In the genomic region with DNA sequence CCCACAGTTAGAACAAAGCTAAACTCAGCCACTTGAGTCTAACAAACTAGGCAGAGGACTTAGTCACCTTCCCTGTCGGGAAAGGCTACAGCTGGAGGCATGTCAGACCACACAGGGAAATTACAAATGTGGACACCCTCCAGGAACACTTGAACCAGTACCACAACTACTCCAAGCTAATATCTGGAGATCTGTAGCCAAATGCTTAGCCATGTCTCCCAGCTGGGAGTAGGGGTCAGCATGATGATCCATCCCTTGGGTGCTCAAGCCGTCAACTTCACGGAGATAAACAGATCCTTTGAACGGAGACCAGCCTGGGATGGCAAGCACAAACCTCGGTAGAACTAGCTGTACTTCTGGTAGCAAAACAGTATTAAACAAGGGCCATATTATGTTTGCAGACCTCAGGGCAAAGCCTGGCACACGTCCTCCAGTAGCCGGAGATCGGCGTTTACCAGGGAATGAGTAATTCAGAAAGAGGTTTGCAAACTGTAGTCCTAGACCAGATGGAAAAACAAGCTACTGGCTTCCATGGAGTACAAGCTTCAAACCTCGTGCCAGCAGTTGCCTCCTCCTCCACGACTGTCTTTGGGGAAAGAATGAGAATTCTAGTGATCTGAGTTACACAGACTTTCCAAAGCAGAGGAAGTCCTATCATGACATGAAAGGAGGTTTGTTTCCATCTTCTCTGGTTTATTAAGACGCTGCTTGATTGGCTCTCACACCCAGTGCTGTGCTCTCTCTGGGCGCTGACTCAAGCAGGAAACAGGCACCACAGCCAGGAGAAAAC, we compare ENCODE assay signal across 9 mouse cellular contexts. TPM values are rescaled to one million over a fixed set of nuclear protein-coding genes. Genes with fewer than 3 reads are reported as not detected.
DNase-seq lines count a peak whose midpoint lies in the region; ATAC-seq and TF ChIP-seq lines count a peak whose summit lies in the region.
"Had no signal": no experiment of that assay in that cellular context is flagged by ENCODE, and none has a peak within 500 bp of the region (broad histone marks: within the 10 kb centered on the region; RNA-seq: fewer than 3 reads in every experiment).

No protein-coding gene starts in this region.

- no peak overlapping the region for H3K4me3 ChIP-seq in layer of hippocampus, adult 2 months

- ATAC-seq in monocyte, adult 5-6 weeks (replicated peaks; ENCODE audit: insufficient number of reproducible peaks, low FRiP score, low TSS enrichment, poor library complexity, severe bottlenecking) = no peak

- TF ChIP-seq CTCF in layer of hippocampus, adult 2 months (conservative IDR thresholded peaks at IDR 0.05) = no peak

- H3K27ac ChIP-seq in layer of hippocampus, adult 2 months = peak overlapping the region; percentile 46; the same call in 1 of the 2 replicates

- peak; percentile 7 for DNase-seq in adrenal gland, postnatal 10 days
- no peak for DNase-seq in adrenal gland, postnatal 25 days
- peak; percentile 70 for DNase-seq in 3134 (ENCODE audit: extremely low read depth, insufficient read length, low spot score)
- peak; percentile 73 for DNase-seq in gastrocnemius, postnatal 25 days
- peak; percentile 42 to 67 for DNase-seq in layer of hippocampus, adult 2 months (ENCODE audit: low spot score in 2 of 2)
- DNase-seq in right cerebral cortex, postnatal 14 days = peak; percentile 4
- no peak for DNase-seq in adrenal gland, adult 18-20 months (ENCODE audit: low spot score in 2 of 2)

RNA-seq across cellular contexts. Expression of a gene that starts 26.4 kb away (rescaled TPM):
- total RNA-seq in adrenal gland, postnatal 10 days (2021) = not detected
- total RNA-seq in adrenal gland, postnatal 25 days (2021) = not detected in 2 replicates
- total RNA-seq in gastrocnemius, postnatal 25 days (2021) = under 1 TPM in 1 of 2 experiments, not detected in 1; 0.35 TPM
- not detected for total RNA-seq in layer of hippocampus, adult 2 months (2021)
- not detected for total RNA-seq in adrenal gland, adult 18-20 months (2021)
- total RNA-seq in monocyte, adult 5-6 weeks (2017) = not detected in 3 replicates
- total RNA-seq: left cerebral cortex, postnatal 10 days had no signal

RNA-seq across cellular contexts. Expression of a gene that starts 32.4 kb away (rescaled TPM):
- total RNA-seq in adrenal gland, postnatal 10 days (2021) = not detected
- total RNA-seq in adrenal gland, postnatal 25 days (2021) = not detected in 2 replicates
- not detected for total RNA-seq in gastrocnemius, postnatal 25 days (2021)
- not detected for total RNA-seq in layer of hippocampus, adult 2 months (2021)
- total RNA-seq in adrenal gland, adult 18-20 months (2021) = not detected
- total RNA-seq in monocyte, adult 5-6 weeks (2017) = not detected in 3 replicates
- total RNA-seq: left cerebral cortex, postnatal 10 days had no signal

RNA-seq across cellular contexts. Expression of a gene that starts 38.1 kb away (rescaled TPM):
- total RNA-seq in adrenal gland, postnatal 10 days (2021) = not detected
- total RNA-seq in adrenal gland, postnatal 25 days (2021) = not detected in 2 replicates
- not detected for total RNA-seq in gastrocnemius, postnatal 25 days (2021)
- total RNA-seq in layer of hippocampus, adult 2 months (2021) = not detected
- not detected for total RNA-seq in adrenal gland, adult 18-20 months (2021)
- total RNA-seq in monocyte, adult 5-6 weeks (2017) = 0.68 TPM in 1 of 3 replicates, not detected in the others
- total RNA-seq: left cerebral cortex, postnatal 10 days had no signal

RNA-seq across cellular contexts. Expression of a gene that starts 44.2 kb away (rescaled TPM):
- not detected for total RNA-seq in adrenal gland, postnatal 10 days (2021)
- not detected in 2 replicates for total RNA-seq in adrenal gland, postnatal 25 days (2021)
- under 1 TPM in 1 of 2 experiments, not detected in 1; 0.26 TPM for total RNA-seq in gastrocnemius, postnatal 25 days (2021)
- not detected for total RNA-seq in layer of hippocampus, adult 2 months (2021)
- not detected for total RNA-seq in adrenal gland, adult 18-20 months (2021)
- 0.85 TPM in 1 of 3 replicates, not detected in the others for total RNA-seq in monocyte, adult 5-6 weeks (2017)
- total RNA-seq: left cerebral cortex, postnatal 10 days had no signal

RNA-seq across cellular contexts. Expression of a gene that starts 54.0 kb away (rescaled TPM):
- total RNA-seq in adrenal gland, postnatal 10 days (2021) = not detected
- not detected in 2 replicates for total RNA-seq in adrenal gland, postnatal 25 days (2021)
- total RNA-seq in gastrocnemius, postnatal 25 days (2021) = not detected
- total RNA-seq in layer of hippocampus, adult 2 months (2021) = not detected
- not detected for total RNA-seq in adrenal gland, adult 18-20 months (2021)
- not detected in 3 replicates for total RNA-seq in monocyte, adult 5-6 weeks (2017)
- total RNA-seq: left cerebral cortex, postnatal 10 days had no signal

Comparison
In these comparisons a context has a peak if more than half of its experiments do, and no peak if none do; other contexts are left out.
1. DNase-seq: peak in adrenal gland, postnatal 10 days (single experiment), 3134 (single experiment), gastrocnemius, postnatal 25 days (single experiment), layer of hippocampus, adult 2 months (2 of 2) and right cerebral cortex, postnatal 14 days (single experiment); none in adrenal gland, postnatal 25 days (single experiment) and adrenal gland, adult 18-20 months (0 of 2).